25 mouse cellular contexts compared by ENCODE assay signal in the genomic region with DNA sequence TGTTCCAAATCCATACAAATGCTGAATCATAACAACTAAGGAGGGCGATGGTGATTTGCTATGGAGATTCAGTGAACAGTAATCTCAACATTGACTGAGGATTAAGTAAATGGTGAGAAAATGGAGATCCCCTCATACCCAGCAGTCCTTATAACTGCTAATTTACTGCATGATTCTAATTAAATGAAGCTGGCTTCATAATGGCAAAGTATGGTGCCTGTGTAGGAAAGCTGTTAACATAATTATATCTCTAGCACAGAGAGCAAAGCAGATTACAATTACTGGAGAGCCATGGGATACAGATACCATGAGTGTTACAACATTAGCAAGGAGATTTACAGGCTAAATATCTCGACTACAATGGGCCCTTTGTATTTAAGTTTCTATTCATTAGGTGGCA.
DNase-seq lines count a peak whose midpoint lies in the region; ATAC-seq and TF ChIP-seq lines count a peak whose summit lies in the region.
"Had no signal": no experiment of that assay in that cellular context is flagged by ENCODE, and none has a peak within 500 bp of the region (broad histone marks: within the 10 kb centered on the region; RNA-seq: fewer than 3 reads in every experiment).

No protein-coding gene starts in this region.

- H3K4me3 ChIP-seq in hindbrain, embryonic 13.5 days: no peak overlapping the region
- no peak overlapping the region for H3K4me3 ChIP-seq in hindbrain, embryonic 11.5 days (ENCODE audit: low read depth, low read length)
- no peak overlapping the region for H3K4me3 ChIP-seq in forebrain, embryonic 16.5 days (replicated peaks; ENCODE audit: low read length)
- H3K4me3 ChIP-seq in midbrain, postnatal 0 days (ENCODE audit: low read depth, low read length): no peak overlapping the region
- H3K4me3 ChIP-seq: embryonic facial prominence, embryonic 13.5 days; heart, adult 2 months; heart, embryonic 12.5 days; kidney, embryonic 15.5 days; left cerebral cortex, adult 2 months; limb, embryonic 13.5 days; liver, embryonic 12.5 days; stomach, embryonic 15.5 days had no signal

- WGBS in hindbrain, embryonic 13.5 days: 63% methylated on average over 2 of the region's 2 CpGs
- 71% methylated on average over 2 of the region's 2 CpGs for WGBS in hindbrain, embryonic 11.5 days
- 13% methylated on average over 2 of the region's 2 CpGs for WGBS in forebrain, embryonic 16.5 days
- 24% methylated on average over 2 of the region's 2 CpGs for WGBS in midbrain, postnatal 0 days

- peak; percentile 32; the same call in 1 of the 2 replicates for ATAC-seq in hindbrain, embryonic 13.5 days (ENCODE audit: low FRiP score)
- no peak for ATAC-seq in hindbrain, embryonic 11.5 days (ENCODE audit: low FRiP score)
- peak; percentile 77 for ATAC-seq in forebrain, embryonic 16.5 days
- ATAC-seq in midbrain, postnatal 0 days (ENCODE audit: low FRiP score): no peak
- ATAC-seq: hindbrain, embryonic 16.5 days; liver, embryonic 12.5 days; liver, postnatal 0 days; Patski had no signal

- no peaks in the 10 kb centered on the region for H3K27me3 ChIP-seq in hindbrain, embryonic 13.5 days
- H3K27me3 ChIP-seq in hindbrain, embryonic 11.5 days (ENCODE audit: control insufficient read depth, insufficient read depth, low read length): no peaks in the 10 kb centered on the region
- H3K27me3 ChIP-seq in forebrain, embryonic 16.5 days (replicated peaks; ENCODE audit: control insufficient read depth, insufficient read depth, low read length): no peaks in the 10 kb centered on the region
- H3K27me3 ChIP-seq in midbrain, postnatal 0 days (ENCODE audit: insufficient read depth, low read length): no peaks in the 10 kb centered on the region
- H3K27me3 ChIP-seq: embryonic facial prominence, embryonic 13.5 days; heart, embryonic 12.5 days; kidney, embryonic 15.5 days; limb, embryonic 13.5 days; liver, embryonic 12.5 days; stomach, embryonic 15.5 days had no signal

- no peak for TF ChIP-seq POLR2A in brain, embryonic 14.5 days (IDR thresholded peaks at IDR 0.05; ENCODE audit: borderline replicate concordance, extremely low read depth, insufficient read depth, insufficient read length, poor library complexity, severe bottlenecking)

- no peaks in the 10 kb centered on the region for H3K4me1 ChIP-seq in hindbrain, embryonic 13.5 days (replicated peaks)
- H3K4me1 ChIP-seq in hindbrain, embryonic 11.5 days (replicated peaks; ENCODE audit: control insufficient read depth, insufficient read depth, low read length): no peaks in the 10 kb centered on the region
- H3K4me1 ChIP-seq in forebrain, embryonic 16.5 days (replicated peaks; ENCODE audit: control insufficient read depth, insufficient read depth, low read length): 0 out of 2 replicates have a peak, but pooled peaks cover 3% of the 10 kb centered on the region
- H3K4me1 ChIP-seq in midbrain, postnatal 0 days (ENCODE audit: insufficient read depth, low read length): no peaks in the 10 kb centered on the region
- H3K4me1 ChIP-seq: embryonic facial prominence, embryonic 13.5 days; heart, embryonic 12.5 days; kidney, embryonic 15.5 days; limb, embryonic 13.5 days; liver, embryonic 12.5 days; stomach, embryonic 15.5 days had no signal

- H3K9ac ChIP-seq in hindbrain, embryonic 13.5 days: no peak overlapping the region
- H3K9ac ChIP-seq in hindbrain, embryonic 11.5 days (ENCODE audit: low read depth, low read length): no peak overlapping the region
- no peak overlapping the region for H3K9ac ChIP-seq in forebrain, embryonic 16.5 days (replicated peaks; ENCODE audit: low read depth, low read length)
- no peak overlapping the region for H3K9ac ChIP-seq in midbrain, postnatal 0 days (replicated peaks; ENCODE audit: low read length, poor library complexity, severe bottlenecking)
- H3K9ac ChIP-seq: embryonic facial prominence, embryonic 13.5 days; heart, embryonic 12.5 days; kidney, embryonic 15.5 days; limb, embryonic 13.5 days; liver, embryonic 12.5 days; liver, postnatal 0 days; stomach, embryonic 15.5 days had no signal

- no peak overlapping the region for H3K4me2 ChIP-seq in hindbrain, embryonic 13.5 days
- H3K4me2 ChIP-seq in hindbrain, embryonic 11.5 days (replicated peaks; ENCODE audit: low read depth, low read length): no peak overlapping the region
- no peak overlapping the region for H3K4me2 ChIP-seq in forebrain, embryonic 16.5 days (ENCODE audit: low read length)
- H3K4me2 ChIP-seq in midbrain, postnatal 0 days (ENCODE audit: low read depth, low read length, poor library complexity, severe bottlenecking): no peak overlapping the region
- H3K4me2 ChIP-seq: embryonic facial prominence, embryonic 13.5 days; heart, embryonic 12.5 days; kidney, embryonic 15.5 days; limb, embryonic 13.5 days; liver, embryonic 12.5 days; stomach, embryonic 15.5 days had no signal

- no peaks in the 10 kb centered on the region for H3K9me3 ChIP-seq in hindbrain, embryonic 13.5 days
- H3K9me3 ChIP-seq in hindbrain, embryonic 11.5 days (ENCODE audit: control insufficient read depth, low read length): no peaks in the 10 kb centered on the region
- no peaks in the 10 kb centered on the region for H3K9me3 ChIP-seq in forebrain, embryonic 16.5 days (ENCODE audit: control insufficient read depth, low read length)
- H3K9me3 ChIP-seq in midbrain, postnatal 0 days (ENCODE audit: low read length): no peaks in the 10 kb centered on the region
- H3K9me3 ChIP-seq: embryonic facial prominence, embryonic 13.5 days; heart, embryonic 12.5 days; kidney, embryonic 15.5 days; limb, embryonic 13.5 days; stomach, embryonic 15.5 days had no signal

- H3K36me3 ChIP-seq in hindbrain, embryonic 13.5 days: no peaks in the 10 kb centered on the region
- no peaks in the 10 kb centered on the region for H3K36me3 ChIP-seq in hindbrain, embryonic 11.5 days (ENCODE audit: control insufficient read depth, insufficient read depth, low read length)
- no peaks in the 10 kb centered on the region for H3K36me3 ChIP-seq in forebrain, embryonic 16.5 days (ENCODE audit: control insufficient read depth, insufficient read depth)
- no peaks in the 10 kb centered on the region for H3K36me3 ChIP-seq in midbrain, postnatal 0 days (ENCODE audit: insufficient read depth, low read length)
- H3K36me3 ChIP-seq: embryonic facial prominence, embryonic 13.5 days; heart, embryonic 12.5 days; kidney, embryonic 15.5 days; limb, embryonic 13.5 days; liver, embryonic 12.5 days; stomach, embryonic 15.5 days had no signal

- no peak for TF ChIP-seq CTCF in brain, embryonic 14.5 days (IDR thresholded peaks at IDR 0.05; ENCODE audit: borderline replicate concordance, extremely low read depth, insufficient read depth, insufficient read length)
- TF ChIP-seq CTCF in midbrain, postnatal 0 days (IDR thresholded peaks at IDR 0.05): no peak

- H3K27ac ChIP-seq in hindbrain, embryonic 13.5 days: no peak overlapping the region
- H3K27ac ChIP-seq in hindbrain, embryonic 11.5 days (ENCODE audit: low read depth, low read length): no peak overlapping the region
- H3K27ac ChIP-seq in forebrain, embryonic 16.5 days (ENCODE audit: low read length): no peak overlapping the region
- no peak overlapping the region for H3K27ac ChIP-seq in midbrain, postnatal 0 days (ENCODE audit: low read depth, low read length)
- H3K27ac ChIP-seq: embryonic facial prominence, embryonic 13.5 days; heart, adult 2 months; kidney, embryonic 15.5 days; left cerebral cortex, adult 2 months; limb, embryonic 13.5 days; liver, embryonic 12.5 days; stomach, embryonic 15.5 days had no signal

- no peak for DNase-seq in hindbrain, embryonic 11.5 days (ENCODE audit: low spot score)
- peak; percentile 73 for DNase-seq in brain, embryonic 14.5 days (ENCODE audit: low read depth)
- peak; percentile 13 for DNase-seq in midbrain, postnatal 0 days (ENCODE audit: low spot score)
- DNase-seq in frontal cortex, postnatal 25 days (ENCODE audit: low spot score in 2 of 2): no peak
- no peak for DNase-seq in cerebellum, adult 9-11 months
- DNase-seq: adrenal gland, postnatal 10 days; cerebellum, adult 11-12 months; cerebellum, postnatal 10 days; heart, adult 2 months; kidney, adult 18-20 months; kidney, postnatal 25 days; liver, postnatal 0 days; lung, postnatal 36 days; right cerebral cortex, postnatal 25 days had no signal

Comparison
In these comparisons a context has a peak if more than half of its experiments do, and no peak if none do; other contexts are left out.
1. ATAC-seq: peak in hindbrain, embryonic 13.5 days (single experiment) and forebrain, embryonic 16.5 days (single experiment); none in hindbrain, embryonic 11.5 days (single experiment) and midbrain, postnatal 0 days (single experiment).
2. DNase-seq: peak in brain, embryonic 14.5 days (single experiment) and midbrain, postnatal 0 days (single experiment); none in hindbrain, embryonic 11.5 days (single experiment), frontal cortex, postnatal 25 days (0 of 2) and cerebellum, adult 9-11 months (single experiment).